Mouse (Mus musculus): ENCODE data around the gene Cadps2. TPM values are rescaled to one million over a fixed set of nuclear protein-coding genes. Genes with fewer than 3 reads are reported as not detected.

Cadps2 gene
- polyA plus RNA-seq, 1 experiment from 2014 or later = 7.4 TPM

DNA sequence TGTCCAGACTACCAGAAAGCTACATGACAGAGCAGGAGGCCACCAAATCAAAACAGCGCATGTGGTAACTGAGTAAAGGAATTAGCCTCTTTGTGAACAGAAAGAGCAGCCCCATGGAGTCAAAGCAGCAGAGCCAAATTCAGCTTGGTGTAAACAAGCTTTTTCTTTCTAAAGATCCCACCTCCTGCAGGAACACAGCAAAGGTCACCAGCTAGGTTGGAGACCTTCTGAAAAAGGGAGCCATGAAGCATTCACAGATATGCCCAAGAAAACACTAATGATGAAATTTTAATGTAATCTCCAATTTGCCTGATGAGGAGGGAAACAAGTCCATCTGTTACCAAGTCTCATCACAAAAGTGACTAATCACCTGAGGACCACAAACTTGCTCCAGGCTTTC lies 270.5 kb downstream of the Cadps2 start:
- Histone ChIP-seq H3K9ac (ENCODE audit: low read length) (no peak overlapping the region), H3K27me3 (ENCODE audit: control insufficient read depth, insufficient read depth, low read depth, low read length) (no peaks in the 10 kb centered on the region), H3K36me3 (ENCODE audit: control insufficient read depth, insufficient read depth, low read length) (no peaks in the 10 kb centered on the region), H3K4me3 (ENCODE audit: low read length) (no peak overlapping the region), H3K4me1 (replicated peaks; ENCODE audit: control insufficient read depth, insufficient read depth, low read length) (no peaks in the 10 kb centered on the region), H3K4me2 (ENCODE audit: low read depth, low read length) (no peak overlapping the region), H3K9me3 (ENCODE audit: control insufficient read depth, low read length) (no peaks in the 10 kb centered on the region), H3K27ac (ENCODE audit: low read length) (no peak overlapping the region)
- ATAC-seq (ENCODE audit: low read depth) = no peak
- 86% methylated on average over 1 of the region's 1 CpGs for WGBS

DNA sequence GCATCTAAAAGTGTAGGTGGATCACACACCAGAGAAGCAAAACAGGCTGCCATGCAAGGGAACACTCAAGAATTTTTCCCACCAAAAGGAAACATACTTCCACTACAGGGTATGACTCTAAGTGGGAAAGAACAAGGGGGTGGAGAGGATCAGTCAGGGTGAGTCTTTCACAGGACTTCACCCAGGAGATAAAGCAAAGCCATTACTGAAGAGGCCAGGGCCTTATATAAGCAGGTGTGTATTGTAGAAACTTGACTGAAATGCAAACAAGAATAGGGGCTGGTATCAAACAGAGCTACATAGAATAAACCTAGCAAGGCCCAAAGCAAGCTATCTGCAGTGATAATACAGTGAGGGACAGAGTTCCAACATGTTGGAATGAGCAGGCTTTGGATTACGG lies 271.6 kb downstream of the Cadps2 start:
- Histone ChIP-seq H3K4me3 (ENCODE audit: low read length) (no peak overlapping the region), H3K4me1 (replicated peaks; ENCODE audit: control insufficient read depth, insufficient read depth, low read length) (no peaks in the 10 kb centered on the region), H3K27me3 (ENCODE audit: control insufficient read depth, insufficient read depth, low read depth, low read length) (no peaks in the 10 kb centered on the region), H3K36me3 (ENCODE audit: control insufficient read depth, insufficient read depth, low read length) (no peaks in the 10 kb centered on the region), H3K27ac (ENCODE audit: low read length) (no peak overlapping the region), H3K9ac (ENCODE audit: low read length) (no peak overlapping the region), H3K4me2 (ENCODE audit: low read depth, low read length) (no peak overlapping the region), H3K9me3 (ENCODE audit: control insufficient read depth, low read length) (no peaks in the 10 kb centered on the region)
- no peak for ATAC-seq (ENCODE audit: low read depth)
- 85% methylated on average over 1 of the region's 1 CpGs for WGBS

DNA sequence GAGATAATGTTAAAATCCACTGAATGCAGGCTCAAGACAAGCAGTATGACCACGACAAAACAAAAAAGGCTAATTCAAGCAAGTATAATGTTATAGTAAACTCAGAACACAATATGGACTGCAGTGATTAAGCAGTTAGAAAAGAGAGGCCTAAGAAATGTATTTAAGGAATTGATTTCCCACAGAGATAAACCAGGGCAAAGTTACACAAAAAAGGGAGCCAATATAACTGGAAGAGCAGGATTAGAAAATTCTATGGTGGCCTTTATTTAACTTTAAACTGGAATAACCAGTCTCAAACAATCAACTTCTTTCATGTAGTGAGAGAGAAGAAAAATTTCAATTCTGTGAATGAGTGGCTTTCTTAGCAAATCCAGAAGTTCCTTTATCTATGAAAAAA lies 289.3 kb downstream of the Cadps2 start:
- Histone ChIP-seq H3K27ac (ENCODE audit: low read length) (peak overlapping the region; percentile 41), H3K4me2 (ENCODE audit: low read depth, low read length) (no peak overlapping the region), H3K4me3 (ENCODE audit: low read length) (no peak overlapping the region), H3K9me3 (ENCODE audit: control insufficient read depth, low read length) (no peaks in the 10 kb centered on the region), H3K4me1 (replicated peaks; ENCODE audit: control insufficient read depth, insufficient read depth, low read length) (no peaks in the 10 kb centered on the region), H3K27me3 (ENCODE audit: control insufficient read depth, insufficient read depth, low read depth, low read length) (no peaks in the 10 kb centered on the region), H3K36me3 (ENCODE audit: control insufficient read depth, insufficient read depth, low read length) (no peaks in the 10 kb centered on the region), H3K9ac (ENCODE audit: low read length) (no peak overlapping the region)
- WGBS = 34% methylated on average over 1 of the region's 1 CpGs
- ATAC-seq (ENCODE audit: low read depth) = peak; percentile 82

DNA sequence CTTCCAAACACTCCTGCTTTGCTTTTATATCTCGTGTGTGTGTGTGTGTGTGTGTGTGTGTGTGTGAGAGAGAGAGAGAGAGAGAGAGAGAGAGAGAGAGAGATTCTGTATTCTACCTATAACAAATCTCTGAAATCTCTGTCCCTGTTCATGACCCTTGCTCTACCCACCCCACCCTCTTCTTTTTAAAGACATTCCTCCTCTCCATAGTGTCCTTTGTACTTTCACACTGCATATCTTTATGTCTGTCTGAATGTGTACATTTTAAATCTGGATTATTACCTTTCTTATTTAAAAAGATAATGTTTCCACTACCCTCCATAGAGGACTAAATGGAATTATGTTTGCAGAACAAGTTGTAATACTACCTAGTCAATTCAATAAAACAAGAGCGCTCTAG lies 315.5 kb downstream of the Cadps2 start:
- Histone ChIP-seq H3K4me3 (ENCODE audit: low read length) (no peak overlapping the region), H3K4me2 (ENCODE audit: low read depth, low read length) (no peak overlapping the region), H3K36me3 (ENCODE audit: control insufficient read depth, insufficient read depth, low read length) (no peaks in the 10 kb centered on the region), H3K9ac (ENCODE audit: low read length) (no peak overlapping the region), H3K27me3 (ENCODE audit: control insufficient read depth, insufficient read depth, low read depth, low read length) (no peaks in the 10 kb centered on the region), H3K4me1 (replicated peaks; ENCODE audit: control insufficient read depth, insufficient read depth, low read length) (no peaks in the 10 kb centered on the region), H3K27ac (ENCODE audit: low read length) (no peak overlapping the region), H3K9me3 (ENCODE audit: control insufficient read depth, low read length) (no peaks in the 10 kb centered on the region)
- WGBS = 81% methylated on average over 2 of the region's 2 CpGs
- ATAC-seq (ENCODE audit: low read depth) = no peak

DNA sequence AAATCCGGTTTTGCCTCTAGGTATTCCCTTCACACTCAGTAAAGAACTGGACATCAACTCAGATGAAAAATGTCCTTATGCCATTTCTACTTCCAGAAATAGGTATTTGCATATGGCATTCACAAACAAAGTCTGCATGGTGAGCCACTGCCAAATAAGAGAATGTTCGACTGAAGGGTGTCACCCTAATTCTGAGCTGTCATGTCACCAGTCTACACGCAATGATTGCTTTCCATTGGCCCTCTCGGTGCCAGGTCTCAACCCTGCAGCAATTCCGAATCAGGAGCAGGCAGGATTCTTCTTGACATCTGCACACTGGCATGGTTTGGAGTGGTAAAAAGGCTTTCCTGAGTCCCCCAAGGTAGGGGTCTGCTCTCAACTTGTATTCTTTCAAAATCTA lies 316.7 kb downstream of the Cadps2 start:
- ATAC-seq (ENCODE audit: low read depth) = no peak
- Histone ChIP-seq H3K4me1 (replicated peaks; ENCODE audit: control insufficient read depth, insufficient read depth, low read length) (no peaks in the 10 kb centered on the region), H3K36me3 (ENCODE audit: control insufficient read depth, insufficient read depth, low read length) (no peaks in the 10 kb centered on the region), H3K4me2 (ENCODE audit: low read depth, low read length) (no peak overlapping the region), H3K27ac (ENCODE audit: low read length) (no peak overlapping the region), H3K9ac (ENCODE audit: low read length) (no peak overlapping the region), H3K9me3 (ENCODE audit: control insufficient read depth, low read length) (no peaks in the 10 kb centered on the region), H3K4me3 (ENCODE audit: low read length) (no peak overlapping the region), H3K27me3 (ENCODE audit: control insufficient read depth, insufficient read depth, low read depth, low read length) (no peaks in the 10 kb centered on the region)
- WGBS = 92% methylated on average over 5 of the region's 5 CpGs

DNA sequence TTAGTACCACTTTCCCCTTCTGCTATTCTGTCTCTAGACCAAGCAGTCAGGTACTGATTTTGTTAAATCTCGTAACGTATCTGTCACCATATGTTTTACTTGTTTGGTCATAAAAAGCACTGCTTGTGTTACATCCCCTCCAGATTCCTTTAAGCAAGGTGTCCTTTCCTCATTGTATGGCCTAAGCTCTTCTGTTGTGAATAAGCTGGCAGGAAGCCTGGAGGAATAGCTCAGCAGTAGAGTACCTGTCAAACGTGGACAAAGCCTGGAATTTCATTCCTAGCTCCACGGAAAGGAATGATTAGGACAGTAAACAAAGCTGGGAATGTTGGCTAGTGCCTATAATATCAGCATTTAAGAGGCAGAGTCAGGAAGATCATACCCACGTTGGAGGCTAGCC lies 340.6 kb downstream of the Cadps2 start:
- no peak overlapping the region for H3K27ac ChIP-seq (ENCODE audit: low read length)
- H3K27me3 ChIP-seq (ENCODE audit: control insufficient read depth, insufficient read depth, low read depth, low read length) = no peaks in the 10 kb centered on the region
- no peak for ATAC-seq (ENCODE audit: low read depth)
- H3K9me3 ChIP-seq (ENCODE audit: control insufficient read depth, low read length) = no peaks in the 10 kb centered on the region
- H3K4me2 ChIP-seq (ENCODE audit: low read depth, low read length) = no peak overlapping the region
- no peaks in the 10 kb centered on the region for H3K36me3 ChIP-seq (ENCODE audit: control insufficient read depth, insufficient read depth, low read length)
- 40% methylated on average over 5 of the region's 5 CpGs for WGBS
- no peaks in the 10 kb centered on the region for H3K4me1 ChIP-seq (replicated peaks; ENCODE audit: control insufficient read depth, insufficient read depth, low read length)
- H3K9ac ChIP-seq (ENCODE audit: low read length) = no peak overlapping the region
- H3K4me3 ChIP-seq (ENCODE audit: low read length) = no peak overlapping the region

DNA sequence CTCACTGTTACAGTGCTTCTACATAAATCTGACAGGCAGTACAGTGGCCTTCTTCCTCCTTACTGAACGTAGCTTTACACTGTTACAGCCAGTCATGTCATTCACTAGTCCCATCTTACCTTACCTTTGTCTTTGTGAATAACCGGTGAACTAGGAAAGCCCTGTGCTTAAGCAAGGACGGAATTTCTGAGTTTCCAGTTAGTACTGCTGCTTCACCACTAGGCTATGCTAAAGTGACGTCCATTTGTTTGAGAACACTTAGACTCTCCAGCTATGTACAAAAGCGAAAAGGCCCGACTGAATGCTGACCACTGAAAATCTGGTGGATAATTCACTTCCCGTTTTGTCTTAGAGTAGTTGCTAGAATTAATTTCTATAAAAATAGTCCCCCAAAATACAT lies 347.4 kb downstream of the Cadps2 start:
- H3K27me3 ChIP-seq (ENCODE audit: control insufficient read depth, insufficient read depth, low read depth, low read length) = no peaks in the 10 kb centered on the region
- H3K27ac ChIP-seq (ENCODE audit: low read length) = no peak overlapping the region
- 22% methylated on average over 7 of the region's 7 CpGs for WGBS
- H3K4me3 ChIP-seq (ENCODE audit: low read length) = no peak overlapping the region
- H3K36me3 ChIP-seq (ENCODE audit: control insufficient read depth, insufficient read depth, low read length) = no peaks in the 10 kb centered on the region
- H3K9ac ChIP-seq (ENCODE audit: low read length) = no peak overlapping the region
- peak; percentile 85 for ATAC-seq (ENCODE audit: low read depth)
- no peak overlapping the region for H3K4me2 ChIP-seq (ENCODE audit: low read depth, low read length)
- no peaks in the 10 kb centered on the region for H3K4me1 ChIP-seq (replicated peaks; ENCODE audit: control insufficient read depth, insufficient read depth, low read length)
- H3K9me3 ChIP-seq (ENCODE audit: control insufficient read depth, low read length) = no peaks in the 10 kb centered on the region

DNA sequence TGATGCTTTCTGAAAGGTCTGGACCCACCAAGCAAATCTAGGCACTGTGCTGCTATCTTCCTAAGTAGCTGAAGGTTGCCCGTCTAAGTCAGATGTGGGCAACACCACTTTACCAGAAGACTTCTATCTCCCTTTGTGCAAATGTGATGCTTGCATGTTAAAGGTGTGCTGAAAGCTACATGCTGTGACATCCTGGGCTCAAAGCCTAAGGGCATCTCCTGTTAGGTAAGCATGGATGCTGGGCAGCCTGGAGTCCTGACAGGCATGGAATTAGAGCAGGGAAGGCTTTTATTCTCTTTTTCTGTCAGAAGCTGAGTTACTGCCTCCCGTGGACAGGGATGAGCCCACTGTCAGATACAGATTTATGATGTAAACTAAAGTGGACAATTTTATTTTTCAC lies 348.8 kb downstream of the Cadps2 start:
- Histone ChIP-seq H3K27me3 (ENCODE audit: control insufficient read depth, insufficient read depth, low read depth, low read length) (no peaks in the 10 kb centered on the region), H3K4me3 (ENCODE audit: low read length) (no peak overlapping the region), H3K27ac (ENCODE audit: low read length) (no peak overlapping the region), H3K9me3 (ENCODE audit: control insufficient read depth, low read length) (no peaks in the 10 kb centered on the region), H3K4me1 (replicated peaks; ENCODE audit: control insufficient read depth, insufficient read depth, low read length) (no peaks in the 10 kb centered on the region), H3K36me3 (ENCODE audit: control insufficient read depth, insufficient read depth, low read length) (no peaks in the 10 kb centered on the region), H3K9ac (ENCODE audit: low read length) (no peak overlapping the region), H3K4me2 (ENCODE audit: low read depth, low read length) (no peak overlapping the region)
- no peak for ATAC-seq (ENCODE audit: low read depth)
- WGBS = 81% methylated on average over 2 of the region's 2 CpGs

DNA sequence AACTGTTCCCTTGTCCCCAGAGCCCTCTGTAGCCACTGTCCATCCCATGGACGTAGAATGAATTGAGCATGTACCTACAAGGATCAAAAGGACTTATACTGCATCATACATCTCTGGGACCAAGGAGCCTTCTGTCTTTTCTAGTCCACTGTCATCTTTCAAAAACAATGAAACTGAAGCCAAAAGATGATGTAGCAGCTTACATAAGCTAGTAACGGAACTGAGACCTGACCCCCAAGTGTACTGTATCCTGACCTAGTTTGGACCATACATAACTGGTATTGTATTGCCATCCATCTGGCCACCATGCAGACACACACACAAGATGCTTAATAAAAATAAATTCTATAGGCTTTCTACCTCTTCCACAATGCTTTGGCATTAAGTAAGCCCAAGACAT lies 350.2 kb downstream of the Cadps2 start:
- Histone ChIP-seq H3K4me3 (ENCODE audit: low read length) (no peak overlapping the region), H3K4me2 (ENCODE audit: low read depth, low read length) (no peak overlapping the region), H3K9ac (ENCODE audit: low read length) (no peak overlapping the region), H3K4me1 (replicated peaks; ENCODE audit: control insufficient read depth, insufficient read depth, low read length) (no peaks in the 10 kb centered on the region), H3K36me3 (ENCODE audit: control insufficient read depth, insufficient read depth, low read length) (no peaks in the 10 kb centered on the region), H3K27ac (ENCODE audit: low read length) (no peak overlapping the region), H3K9me3 (ENCODE audit: control insufficient read depth, low read length) (no peaks in the 10 kb centered on the region), H3K27me3 (ENCODE audit: control insufficient read depth, insufficient read depth, low read depth, low read length) (no peaks in the 10 kb centered on the region)
- 67% methylated on average over 2 of the region's 2 CpGs for WGBS
- ATAC-seq (ENCODE audit: low read depth) = no peak

DNA sequence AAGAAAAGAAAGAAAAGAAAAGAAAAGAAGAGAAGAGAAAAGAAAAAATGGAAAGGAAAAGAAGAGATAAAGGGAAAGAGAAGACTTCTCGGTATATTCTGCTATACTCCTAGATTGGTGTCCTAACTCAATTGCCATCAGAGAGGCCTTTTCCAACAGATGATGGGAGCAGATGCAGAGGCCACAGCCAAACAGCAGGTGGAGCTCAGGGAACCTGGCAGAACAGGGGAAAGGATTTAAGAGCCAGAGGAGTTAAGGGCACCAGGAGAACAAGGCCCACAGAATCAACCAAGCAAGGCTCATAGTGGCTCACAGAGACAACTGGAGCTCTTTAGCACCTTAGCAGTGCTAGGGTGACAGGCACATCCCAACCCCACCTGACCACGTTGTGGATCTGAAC lies 366.5 kb downstream of the Cadps2 start:
- no peak overlapping the region for H3K9ac ChIP-seq (ENCODE audit: low read length)
- no peaks in the 10 kb centered on the region for H3K36me3 ChIP-seq (ENCODE audit: control insufficient read depth, insufficient read depth, low read length)
- no peak overlapping the region for H3K27ac ChIP-seq (ENCODE audit: low read length)
- H3K9me3 ChIP-seq (ENCODE audit: control insufficient read depth, low read length) = no peaks in the 10 kb centered on the region
- ATAC-seq (ENCODE audit: low read depth) = no peak
- no peak overlapping the region for H3K4me2 ChIP-seq (ENCODE audit: low read depth, low read length)
- WGBS = 62% methylated on average over 2 of the region's 2 CpGs
- no peaks in the 10 kb centered on the region for H3K4me1 ChIP-seq (replicated peaks; ENCODE audit: control insufficient read depth, insufficient read depth, low read length)
- no peak overlapping the region for H3K4me3 ChIP-seq (ENCODE audit: low read length)
- no peaks in the 10 kb centered on the region for H3K27me3 ChIP-seq (ENCODE audit: control insufficient read depth, insufficient read depth, low read depth, low read length)

Measured in lung, embryonic 16.5 days (tissue).